ENCODE assay signal across 22 mouse cellular contexts in the genomic region with DNA sequence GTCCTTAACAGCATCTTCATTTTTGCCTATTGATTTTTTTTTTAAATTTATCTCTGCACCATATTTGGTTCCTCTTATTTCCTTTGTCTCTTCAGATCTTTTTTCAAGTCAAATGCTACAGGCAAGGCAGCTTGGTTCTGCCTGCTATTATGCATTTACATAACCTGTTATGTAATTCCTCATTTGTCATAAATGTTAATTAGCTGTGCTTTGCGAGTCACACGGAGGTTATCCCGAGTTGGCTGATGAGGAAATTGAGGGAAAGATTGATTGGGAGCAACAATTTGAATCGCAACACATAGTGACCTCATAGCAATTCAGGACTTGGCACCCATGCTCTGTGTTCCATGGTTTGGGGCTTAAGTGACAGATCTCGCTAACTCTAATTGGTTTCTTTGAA.
DNase-seq lines count a peak whose midpoint lies in the region; ATAC-seq and TF ChIP-seq lines count a peak whose summit lies in the region.
"Had no signal": no experiment of that assay in that cellular context is flagged by ENCODE, and none has a peak within 500 bp of the region (broad histone marks: within the 10 kb centered on the region; RNA-seq: fewer than 3 reads in every experiment).

No protein-coding gene starts in this region.

- no peaks in the 10 kb centered on the region for H3K4me1 ChIP-seq in forebrain, postnatal 0 days (ENCODE audit: insufficient read depth)
- H3K4me1 ChIP-seq in forebrain, embryonic 10.5 days = no peaks in the 10 kb centered on the region
- no peaks in the 10 kb centered on the region for H3K4me1 ChIP-seq in lung, postnatal 0 days (ENCODE audit: insufficient read depth, low read depth, low read length)
- no peaks in the 10 kb centered on the region for H3K4me1 ChIP-seq in kidney, embryonic 14.5 days (ENCODE audit: control insufficient read depth, insufficient read depth, low read length)
- H3K4me1 ChIP-seq: hindbrain, embryonic 10.5 days had no signal

- H3K4me2 ChIP-seq in forebrain, postnatal 0 days (ENCODE audit: low read depth) = no peak overlapping the region
- H3K4me2 ChIP-seq in lung, postnatal 0 days (replicated peaks; ENCODE audit: low read depth, low read length) = no peak overlapping the region
- no peak overlapping the region for H3K4me2 ChIP-seq in kidney, embryonic 14.5 days (replicated peaks; ENCODE audit: low read depth, low read length)
- H3K4me2 ChIP-seq: embryonic facial prominence, embryonic 15.5 days; forebrain, embryonic 15.5 days; heart, embryonic 12.5 days; hindbrain, embryonic 14.5 days had no signal

- H3K9ac ChIP-seq in forebrain, postnatal 0 days = no peak overlapping the region
- H3K9ac ChIP-seq in lung, postnatal 0 days (replicated peaks; ENCODE audit: low read depth) = no peak overlapping the region
- H3K9ac ChIP-seq in kidney, embryonic 14.5 days (ENCODE audit: low read depth, low read length) = no peak overlapping the region
- H3K9ac ChIP-seq: embryonic facial prominence, embryonic 15.5 days; forebrain, embryonic 15.5 days; heart, embryonic 12.5 days; hindbrain, embryonic 14.5 days had no signal

- no peak overlapping the region for H3K27ac ChIP-seq in forebrain, postnatal 0 days (ENCODE audit: low read depth, low read length)
- H3K27ac ChIP-seq in forebrain, embryonic 10.5 days = no peak overlapping the region
- no peak overlapping the region for H3K27ac ChIP-seq in lung, postnatal 0 days (ENCODE audit: low read length)
- no peak overlapping the region for H3K27ac ChIP-seq in kidney, embryonic 14.5 days (ENCODE audit: low read depth, low read length)
- H3K27ac ChIP-seq: embryonic facial prominence, embryonic 15.5 days; forebrain, embryonic 15.5 days; gastrocnemius, adult 2 months; hindbrain, embryonic 10.5 days; hindbrain, embryonic 14.5 days had no signal

- H3K4me3 ChIP-seq in forebrain, postnatal 0 days (ENCODE audit: low read depth, low read length) = no peak overlapping the region
- H3K4me3 ChIP-seq in forebrain, embryonic 10.5 days = no peak overlapping the region
- no peak overlapping the region for H3K4me3 ChIP-seq in lung, postnatal 0 days (ENCODE audit: low read depth, low read length)
- no peak overlapping the region for H3K4me3 ChIP-seq in kidney, embryonic 14.5 days (ENCODE audit: low read length)
- H3K4me3 ChIP-seq: embryonic facial prominence, embryonic 15.5 days; erythroblast, embryonic 14.5 days; forebrain, embryonic 15.5 days; gastrocnemius, adult 2 months; heart, embryonic 12.5 days; hindbrain, embryonic 10.5 days had no signal

- WGBS in forebrain, postnatal 0 days = 35% methylated on average over 5 of the region's 5 CpGs
- WGBS in forebrain, embryonic 10.5 days = 93% methylated on average over 5 of the region's 5 CpGs
- 71% methylated on average over 5 of the region's 5 CpGs for WGBS in lung, postnatal 0 days
- WGBS in kidney, embryonic 14.5 days = 88% methylated on average over 5 of the region's 5 CpGs

- TF ChIP-seq CTCF in forebrain, postnatal 0 days (IDR thresholded peaks at IDR 0.05; ENCODE audit: low read depth) = no peak
- TF ChIP-seq CTCF in lung, postnatal 0 days (IDR thresholded peaks at IDR 0.05) = no peak

- peak; percentile 29; the same call in 1 of the 2 replicates for ATAC-seq in forebrain, postnatal 0 days
- ATAC-seq in lung, postnatal 0 days = no peak
- ATAC-seq in kidney, embryonic 14.5 days (ENCODE audit: low FRiP score, low TSS enrichment) = no peak
- ATAC-seq: CD4-positive, CD25-positive, alpha-beta regulatory T cell, adult 4 months; forebrain, embryonic 15.5 days had no signal

- no peaks in the 10 kb centered on the region for H3K9me3 ChIP-seq in forebrain, postnatal 0 days (ENCODE audit: low read length)
- H3K9me3 ChIP-seq in forebrain, embryonic 10.5 days = no peaks in the 10 kb centered on the region
- no peaks in the 10 kb centered on the region for H3K9me3 ChIP-seq in lung, postnatal 0 days (ENCODE audit: low read length)
- H3K9me3 ChIP-seq in kidney, embryonic 14.5 days (ENCODE audit: control insufficient read depth, low read length) = no peaks in the 10 kb centered on the region
- H3K9me3 ChIP-seq: embryonic facial prominence, embryonic 15.5 days; forebrain, embryonic 15.5 days; G1E; heart, embryonic 12.5 days; hindbrain, embryonic 10.5 days had no signal

- TF ChIP-seq EP300 in lung, postnatal 0 days (IDR thresholded peaks at IDR 0.05) = no peak

- DNase-seq in forebrain, postnatal 0 days = no peak
- no peak for DNase-seq in forebrain, embryonic 10.5 days (ENCODE audit: extremely low spot score, low spot score)
- DNase-seq in lung, postnatal 10 days = peak; percentile 10
- DNase-seq in lung, postnatal 0 days (ENCODE audit: low spot score) = no peak
- DNase-seq in lung, postnatal 25 days (ENCODE audit: low spot score) = peak; percentile 3
- no peak for DNase-seq in ovary, postnatal 36 days (ENCODE audit: low spot score)
- DNase-seq: adrenal gland, postnatal 10 days; B cell, adult 2 months; cerebellum, adult 2 months; cerebellum, postnatal 10 days; embryo, embryonic 11 days; gastrocnemius, adult 2 months; gastrocnemius, postnatal 25 days had no signal

- H3K36me3 ChIP-seq in forebrain, postnatal 0 days (ENCODE audit: insufficient read depth) = no peaks in the 10 kb centered on the region
- H3K36me3 ChIP-seq in forebrain, embryonic 10.5 days (replicated peaks) = no peaks in the 10 kb centered on the region
- no peaks in the 10 kb centered on the region for H3K36me3 ChIP-seq in lung, postnatal 0 days (ENCODE audit: insufficient read depth, low read length)
- H3K36me3 ChIP-seq in kidney, embryonic 14.5 days (ENCODE audit: control insufficient read depth, insufficient read depth, low read length) = no peaks in the 10 kb centered on the region
- H3K36me3 ChIP-seq: embryonic facial prominence, embryonic 15.5 days; forebrain, embryonic 15.5 days; G1E; heart, embryonic 12.5 days; hindbrain, embryonic 10.5 days had no signal

- H3K27me3 ChIP-seq in forebrain, postnatal 0 days (ENCODE audit: insufficient read depth, low read length) = no peaks in the 10 kb centered on the region
- no peaks in the 10 kb centered on the region for H3K27me3 ChIP-seq in forebrain, embryonic 10.5 days (ENCODE audit: poor library complexity, severe bottlenecking)
- no peaks in the 10 kb centered on the region for H3K27me3 ChIP-seq in lung, postnatal 0 days (replicated peaks; ENCODE audit: insufficient read depth, low read length)
- H3K27me3 ChIP-seq in kidney, embryonic 14.5 days (ENCODE audit: control insufficient read depth, insufficient read depth, low read length) = no peaks in the 10 kb centered on the region
- H3K27me3 ChIP-seq: embryonic facial prominence, embryonic 15.5 days; forebrain, embryonic 15.5 days; heart, embryonic 12.5 days had no signal

Comparison
In these comparisons a context has a peak if more than half of its experiments do, and no peak if none do; other contexts are left out.
1. DNase-seq: peak in lung, postnatal 10 days (single experiment) and lung, postnatal 25 days (single experiment); none in forebrain, postnatal 0 days (single experiment), forebrain, embryonic 10.5 days (single experiment), lung, postnatal 0 days (single experiment) and ovary, postnatal 36 days (single experiment).